Mouse (Mus musculus) testis, adult 2 months (tissue): Measurements from ENCODE around the gene Clta. TPM values are rescaled to one million over a fixed set of nuclear protein-coding genes. Genes with fewer than 3 reads are reported as not detected.
A peak's percentile ranks its signal among the peaks of the same experiment; 100 is the strongest.

ENCODE experiments used
- H3K27ac ChIP-seq: fragments of 200-500 bp; 2 replicates; pipeline ENCODE4 v1.5.1; 2012; ENCODE audit warnings: low read depth, low read length; ENCODE audit not compliant: control insufficient read depth, insufficient read depth
- H3K27me3 ChIP-seq: fragments of 200-500 bp; 2 replicates; pipeline ENCODE4 v1.6.1; 2012; ENCODE audit warnings: mild to moderate bottlenecking, low read length, moderate library complexity; ENCODE audit not compliant: control insufficient read depth, insufficient read depth
- H3K36me3 ChIP-seq: fragments of 200-500 bp; 2 replicates; pipeline ENCODE4 v1.6.1; 2012; ENCODE audit warnings: mild to moderate bottlenecking, low read length; ENCODE audit not compliant: control insufficient read depth, insufficient read depth
- H3K4me1 ChIP-seq: fragments of 200-500 bp; 2 replicates; pipeline ENCODE4 v1.6.1; 2012; ENCODE audit warnings: low read length; ENCODE audit not compliant: control insufficient read depth, insufficient read depth
- H3K4me3 ChIP-seq: fragments of 200-500 bp; 2 replicates; pipeline ENCODE4 v1.5.1; 2012; ENCODE audit warnings: low read depth, mild to moderate bottlenecking, low read length, moderate library complexity, mixed read lengths; ENCODE audit not compliant: control insufficient read depth
- CTCF ChIP-seq: fragments of 200-500 bp; IDR thresholded peaks from 2 replicates; pipeline ENCODE4 v1.5.1; 2012; ENCODE audit warnings: low read depth, mild to moderate bottlenecking, inconsistent platforms, low read length, moderate library complexity; ENCODE audit not compliant: control insufficient read depth, insufficient read depth, insufficient replicate concordance
- POLR2A ChIP-seq: fragments of 200-500 bp; IDR thresholded peaks from 2 replicates; pipeline ENCODE4 v1.6.1; 2012; ENCODE audit warnings: low read depth, mild to moderate bottlenecking, inconsistent platforms, low read length, moderate library complexity; ENCODE audit not compliant: control insufficient read depth
- polyA plus RNA-seq: library from polyadenylated mRNA; depleted of rRNA; stranded (reverse); fragments of >200 nt; gene quantifications from 2 replicates; pipeline ENCODE4 v1.2.3, GENCODE M21; 2012

The Clta gene
- polyA plus RNA-seq, 1 experiment = 23.1 TPM

- TF ChIP-seq CTCF (no peak), POLR2A (no peak)
- Histone ChIP-seq H3K4me1 (no peaks in the 10 kb centered on the region), H3K4me3 (no peak overlapping the region), H3K36me3 (no peaks in the 10 kb centered on the region), H3K27me3 (no peaks in the 10 kb centered on the region), H3K27ac (no peak overlapping the region)
These were observed 45.6 kb downstream of the Clta start for GRCm38 (mm10) chr4:44049812-44050211.

- no peak overlapping the region for H3K4me3 ChIP-seq
- TF ChIP-seq POLR2A (no peak), CTCF (no peak)
These were observed 55.4 kb downstream of the Clta start for GRCm38 (mm10) chr4:44059674-44060073.

GRCm38 (mm10) chr4:44062062-44062461 lies 57.8 kb downstream of the Clta start:
- Histone ChIP-seq H3K4me1 (no peaks in the 10 kb centered on the region), H3K27ac (no peak overlapping the region), H3K4me3 (no peak overlapping the region), H3K36me3 (no peaks in the 10 kb centered on the region), H3K27me3 (no peaks in the 10 kb centered on the region)
- TF ChIP-seq CTCF = no peak
- no peak for TF ChIP-seq POLR2A

More at GRCm38 (mm10) chr4:44059674-44060073, 55.4 kb downstream of the Clta start:
- Histone ChIP-seq H3K27ac (no peak overlapping the region), H3K27me3 (no peaks in the 10 kb centered on the region), H3K36me3 (no peaks in the 10 kb centered on the region), H3K4me1 (no peaks in the 10 kb centered on the region)

- H3K4me3 ChIP-seq = no peak overlapping the region
- H3K36me3 ChIP-seq = no peaks in the 10 kb centered on the region
- H3K4me1 ChIP-seq = no peaks in the 10 kb centered on the region
- H3K27me3 ChIP-seq = no peaks in the 10 kb centered on the region
- TF ChIP-seq CTCF (no peak), POLR2A (no peak)
- H3K27ac ChIP-seq = no peak overlapping the region
These were observed 58.6 kb downstream of the Clta start for GRCm38 (mm10) chr4:44062816-44063215.

GRCm38 (mm10) chr4:44065355-44066025 lies 61.2 kb downstream of the Clta start:
- no peaks in the 10 kb centered on the region for H3K27me3 ChIP-seq
- no peak overlapping the region for H3K27ac ChIP-seq
- H3K36me3 ChIP-seq = no peaks in the 10 kb centered on the region
- TF ChIP-seq CTCF (peak; percentile 86; the same call in 1 of the 2 replicates), POLR2A (no peak)
- H3K4me3 ChIP-seq = no peak overlapping the region
- no peaks in the 10 kb centered on the region for H3K4me1 ChIP-seq

- H3K4me1 ChIP-seq = no peaks in the 10 kb centered on the region
- no peaks in the 10 kb centered on the region for H3K36me3 ChIP-seq
- TF ChIP-seq POLR2A (no peak), CTCF (no peak)
- no peak overlapping the region for H3K27ac ChIP-seq
- H3K27me3 ChIP-seq = no peaks in the 10 kb centered on the region
- H3K4me3 ChIP-seq = no peak overlapping the region
These were observed 62.6 kb downstream of the Clta start for GRCm38 (mm10) chr4:44066891-44067290.

GRCm38 (mm10) chr4:44068736-44069135 lies 64.5 kb downstream of the Clta start:
- no peak overlapping the region for H3K27ac ChIP-seq
- peaks cover 3% of the 10 kb centered on the region; the same call in 1 of the 2 replicates for H3K4me1 ChIP-seq
- H3K27me3 ChIP-seq = no peaks in the 10 kb centered on the region
- H3K36me3 ChIP-seq = no peaks in the 10 kb centered on the region
- H3K4me3 ChIP-seq = no peak overlapping the region
- TF ChIP-seq CTCF = no peak
- TF ChIP-seq POLR2A = no peak

- TF ChIP-seq POLR2A = no peak
- TF ChIP-seq CTCF = no peak
- Histone ChIP-seq H3K4me1 (peaks cover 3% of the 10 kb centered on the region; the same call in 1 of the 2 replicates), H3K4me3 (no peak overlapping the region), H3K27me3 (no peaks in the 10 kb centered on the region), H3K27ac (no peak overlapping the region), H3K36me3 (no peaks in the 10 kb centered on the region)
These were observed 65.2 kb downstream of the Clta start for GRCm38 (mm10) chr4:44069411-44069810.
